Mouse (Mus musculus) erythroblast, embryonic 14.5 days (primary cell): ENCODE measurements around the gene Fhad1.

Experiments
- GATA1 ChIP-seq: IDR thresholded peaks from 2 replicates; pipeline ENCODE4 v1.6.1; 2012; ENCODE audit warnings: low read length, inconsistent platforms, mixed read lengths
- TAL1 ChIP-seq: IDR thresholded peaks from 3 replicates; pipeline ENCODE4 v1.6.1; 2012; ENCODE audit warnings: low read length, inconsistent platforms, mixed read lengths

- TF ChIP-seq GATA1 (no peak), TAL1 (no peak)
These were observed 18.0 kb downstream of the Fhad1 start for GRCm38 (mm10) chr4:141996880-141997279.
